Mouse (Mus musculus) spleen, adult 12 weeks (tissue): ENCODE measurements around the gene Gm8050.
"Not testable (repeated sequence)": the region's sequence is repeated elsewhere in the genome, so short reads cannot be mapped to it uniquely, and the experiment has no call there.

ENCODE experiments used
- DNase-seq: peaks from one replicate; pipeline ENCODE4 v3.0.0; 2022; ENCODE audit warnings: low spot score

Gene Gm8050

GRCm38 (mm10) chr14:6720151-6720550 lies at the start of gene Gm8050:
Gm8050 (minus strand) TSS chr14:6720251.
- DNase-seq: not testable (repeated sequence)

GRCm38 (mm10) chr14:6757231-6757536 lies 37.1 kb upstream of the Gm8050 start:
- DNase-seq: not testable (repeated sequence)

- DNase-seq: not testable (repeated sequence)
Observed at GRCm38 (mm10) chr14:6756384-6757230, 36.6 kb upstream of the Gm8050 start.

- DNase-seq: not testable (repeated sequence)
Observed at GRCm38 (mm10) chr14:6742232-6742631, 22.2 kb upstream of the Gm8050 start, which contains the start of gene Gm3636. Gm3636 (minus strand) TSS chr14:6742332.

GRCm38 (mm10) chr14:6684070-6684469 lies 36.0 kb downstream of the Gm8050 start, which contains the start of gene Gm10251:
Gm10251 (minus strand) TSS chr14:6684170.
- DNase-seq: not testable (repeated sequence)
